Mouse (Mus musculus): ENCODE measurements around the gene Hsd11b1.

- no peak for TF ChIP-seq TAL1 (IDR thresholded peaks at IDR 0.05; ENCODE audit: low read length)
- TF ChIP-seq GATA1 (IDR thresholded peaks at IDR 0.05; ENCODE audit: low read length), result no peak
Observed at GRCm38 (mm10) chr1:193189151-193189621, 74.7 kb downstream of the Hsd11b1 start.
